Mouse (Mus musculus) heart, postnatal 0 days (tissue): ENCODE measurements at regions not wholly inside any gene's neighbourhood (a gene's known extent, or its start where the extent isn't known, plus 50 kb on each side); places are given as distances from the start of the nearest gene placed in this dataset.

Source experiments
- CTCF ChIP-seq: IDR thresholded peaks from 2 replicates; pipeline ENCODE4 v1.5.1; 2016; ENCODE audit warnings: antibody characterized with exemption, control low read depth, low read depth
- EP300 ChIP-seq: IDR thresholded peaks from 2 replicates; pipeline ENCODE4 v1.6.1; 2016; ENCODE audit warnings: antibody characterized with exemption, low read depth

DNA sequence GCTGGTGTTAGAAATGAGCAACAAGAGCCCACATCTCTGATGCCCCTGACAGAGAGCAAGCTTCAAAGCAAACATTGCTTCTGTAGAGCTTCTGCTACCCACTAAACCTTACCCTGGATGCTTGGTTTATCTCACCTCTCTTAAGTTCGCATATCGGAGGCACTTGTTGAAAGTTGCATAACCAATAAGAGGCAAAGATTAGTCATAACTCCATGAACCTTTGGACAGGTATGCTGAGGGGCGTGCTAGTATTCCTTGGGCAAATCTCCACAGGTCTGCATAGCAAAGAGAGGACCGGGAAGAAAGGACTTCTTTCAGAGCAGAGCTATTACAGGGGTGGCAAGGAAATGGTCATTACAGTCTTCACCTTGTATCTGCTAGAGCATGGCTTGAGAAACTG is 87.7 kb upstream of the 4933415F23Rik start:
- TF ChIP-seq CTCF (no peak), EP300 (no peak)
